Mouse (Mus musculus): ENCODE data around the gene Gm7347.
"Not testable (repeated sequence)": the region's sequence is repeated elsewhere in the genome, so short reads cannot be mapped to it uniquely, and the experiment has no call there.

DNA sequence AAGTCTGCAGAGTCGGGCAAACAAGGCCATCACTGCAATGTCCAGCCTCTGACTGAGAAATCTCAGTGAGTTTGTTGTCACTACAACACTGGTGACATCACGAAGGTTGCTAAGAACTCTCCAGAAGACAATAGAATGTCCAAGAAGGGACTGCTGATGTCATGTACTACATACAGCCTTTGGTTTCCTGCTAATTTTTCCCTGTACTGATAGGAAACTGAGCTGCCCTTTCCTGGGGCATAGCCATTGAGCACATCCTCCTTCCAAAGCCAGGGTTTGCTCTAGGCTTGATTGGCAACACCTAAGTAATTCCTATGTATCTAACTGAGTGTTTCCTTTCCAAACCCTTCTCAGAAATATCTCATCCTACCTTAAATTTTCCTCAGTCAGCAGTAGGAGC lies 53.7 kb downstream of the Gm7347 start, which contains the start of gene Gm1979:
- TF ChIP-seq CTCF (conservative IDR thresholded peaks at IDR 0.05; ENCODE audit: low read length); NANOG (IDR thresholded peaks at IDR 0.05; ENCODE audit: borderline replicate concordance, low read length); POU5F1 (IDR thresholded peaks at IDR 0.05; ENCODE audit: borderline replicate concordance, low read length): not testable (repeated sequence)

All from E14TG2a.4 (cell line).